Mouse (Mus musculus) layer of hippocampus, adult 18-20 months (tissue): ENCODE data around the gene Kcnj5. TPM values are rescaled to one million over a fixed set of nuclear protein-coding genes. Genes with fewer than 3 reads are reported as not detected.

ENCODE experiments used
- DNase-seq, 2 experiments: peaks; one replicate each; pipeline ENCODE4 v3.0.0; 2022; ENCODE audit warnings: low spot score in 2 of 2
- long read RNA-seq: library from polyadenylated mRNA; stranded (forward); transcript quantifications from one replicate; pipeline ENCODE4 v2.0.0, GENCODE M21; 2021
- total RNA-seq, 2 experiments: library from RNA; stranded (reverse); gene quantifications; 2 replicates each; pipeline ENCODE4 v1.2.3; 2021

Gene Kcnj5
- total RNA-seq = under 1 TPM; 0.23 to 0.25 TPM
- long read RNA-seq = 0 reads

DNA sequence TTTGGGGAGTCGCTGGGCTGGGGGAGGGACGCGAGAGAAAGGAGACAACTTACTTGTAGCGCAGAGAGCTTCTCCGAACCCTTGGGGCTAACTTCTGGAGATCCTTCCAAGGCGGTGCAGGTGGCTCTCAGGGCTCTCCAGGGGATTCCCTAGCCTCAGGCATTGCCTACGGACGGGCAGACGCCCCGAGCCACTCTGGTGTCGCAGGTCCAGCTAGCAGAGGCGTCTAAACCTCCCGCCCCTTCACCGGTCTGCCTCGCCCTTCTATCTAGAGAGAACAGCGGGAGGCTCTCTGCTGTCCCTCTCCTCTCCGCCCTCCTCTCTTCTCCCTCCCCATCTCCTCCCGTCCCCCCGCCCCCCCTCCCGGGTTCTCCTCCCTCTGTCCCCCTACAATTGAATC, at the start of gene Kcnj5:
TSS of gene Kcnj5 (minus strand) at position 300 of the 400 bp plus-strand sequence.
- no peak for DNase-seq

DNA sequence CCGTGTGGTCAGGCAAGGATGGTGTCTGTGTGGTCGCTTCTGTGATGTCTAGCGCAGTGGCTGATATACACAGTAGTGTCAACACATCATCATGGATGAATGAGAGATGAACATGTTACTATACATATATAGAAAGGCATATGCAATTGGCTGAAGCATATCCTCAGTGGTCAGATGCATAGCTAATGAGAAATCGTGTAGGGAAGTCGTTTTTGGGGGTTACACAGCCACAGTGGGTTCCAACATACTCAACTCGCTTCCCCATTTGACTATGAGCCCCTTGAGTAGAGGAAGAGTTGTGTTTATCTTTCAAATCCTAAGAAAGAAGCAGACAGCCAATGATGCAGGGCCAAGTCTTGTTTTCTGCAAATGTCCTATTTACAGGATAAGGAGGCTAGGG, 48.6 kb upstream of the Kcnj5 start:
- no peak for DNase-seq

DNA sequence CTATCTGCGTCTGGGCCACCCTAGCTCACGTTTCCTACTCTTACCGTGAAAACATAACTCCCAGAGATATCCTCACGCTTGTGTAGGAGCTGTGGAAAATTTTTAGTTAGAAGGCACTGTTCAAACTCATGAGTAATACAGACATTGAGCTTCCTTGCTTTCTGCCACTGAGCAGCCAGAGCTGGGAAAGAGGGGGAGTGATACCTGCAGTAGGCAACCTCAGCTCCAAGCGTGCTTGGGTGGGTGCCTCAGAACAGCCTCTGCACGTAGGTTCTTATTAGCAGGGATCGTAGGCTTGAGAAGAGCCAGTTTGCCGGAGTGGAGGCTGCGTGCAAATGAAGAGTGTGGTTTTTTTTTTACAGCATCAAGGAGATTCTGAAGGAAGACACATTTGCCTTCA, 47.6 kb upstream of the Kcnj5 start:
- no peak for DNase-seq

DNA sequence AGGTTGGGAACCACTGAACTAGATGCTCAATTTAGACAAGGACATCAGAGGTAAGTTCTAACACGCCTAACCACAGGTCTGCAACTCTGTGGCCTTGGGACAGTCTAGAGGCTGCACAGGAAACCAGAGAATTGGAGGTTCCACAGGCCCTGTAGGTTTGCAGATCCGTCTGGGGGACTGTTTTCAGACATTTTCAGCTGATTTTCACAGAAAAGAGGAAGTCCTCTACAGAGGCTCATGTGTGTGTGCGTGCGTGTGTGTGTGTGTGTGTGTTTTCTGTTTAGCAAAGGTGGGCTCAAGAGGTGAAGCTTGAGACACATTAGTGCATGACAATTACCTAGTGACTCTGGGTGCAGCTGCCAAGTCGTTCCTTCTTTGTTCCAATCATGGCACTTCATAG, 46.9 kb upstream of the Kcnj5 start:
- no peak for DNase-seq

DNA sequence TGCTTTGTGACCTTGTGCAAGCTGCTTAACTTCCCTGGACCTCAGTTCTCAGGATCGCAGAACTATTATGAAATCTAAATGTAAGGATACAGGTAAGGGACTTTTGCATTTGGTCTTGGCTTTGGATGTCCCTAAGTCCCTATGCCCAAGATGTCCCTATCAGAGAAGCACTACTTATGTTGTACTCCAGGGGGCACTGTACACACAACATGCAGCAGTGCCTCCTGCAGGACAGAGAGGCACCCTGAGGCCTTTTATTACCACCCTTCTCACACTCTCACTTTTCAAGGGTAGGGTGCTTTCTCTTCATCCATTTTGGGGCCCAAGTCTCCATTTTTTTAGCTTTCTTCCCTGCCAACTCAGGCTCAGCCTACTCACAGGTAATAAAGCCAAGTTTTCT, 44.0 kb upstream of the Kcnj5 start:
- no peak for DNase-seq

DNA sequence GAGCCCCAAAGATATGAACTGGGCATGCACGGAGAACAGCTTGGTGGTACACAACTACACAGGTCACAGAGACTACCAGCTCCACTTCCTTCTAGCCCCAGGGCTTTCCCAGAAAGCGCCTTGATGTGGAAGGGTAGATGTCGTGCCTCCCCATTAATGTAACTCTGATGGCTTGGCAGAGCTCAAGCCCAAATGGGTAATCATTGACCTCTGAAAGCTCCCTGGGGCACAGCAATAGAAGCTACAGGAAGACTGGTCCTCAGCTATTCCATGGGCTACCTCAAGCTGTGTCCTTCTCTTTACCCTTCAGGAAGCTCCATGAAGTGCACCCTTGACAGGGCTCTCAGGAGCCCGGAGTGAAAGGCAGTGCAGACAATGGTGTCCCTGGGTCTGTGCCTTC, 40.8 kb upstream of the Kcnj5 start:
- no peak for DNase-seq

DNA sequence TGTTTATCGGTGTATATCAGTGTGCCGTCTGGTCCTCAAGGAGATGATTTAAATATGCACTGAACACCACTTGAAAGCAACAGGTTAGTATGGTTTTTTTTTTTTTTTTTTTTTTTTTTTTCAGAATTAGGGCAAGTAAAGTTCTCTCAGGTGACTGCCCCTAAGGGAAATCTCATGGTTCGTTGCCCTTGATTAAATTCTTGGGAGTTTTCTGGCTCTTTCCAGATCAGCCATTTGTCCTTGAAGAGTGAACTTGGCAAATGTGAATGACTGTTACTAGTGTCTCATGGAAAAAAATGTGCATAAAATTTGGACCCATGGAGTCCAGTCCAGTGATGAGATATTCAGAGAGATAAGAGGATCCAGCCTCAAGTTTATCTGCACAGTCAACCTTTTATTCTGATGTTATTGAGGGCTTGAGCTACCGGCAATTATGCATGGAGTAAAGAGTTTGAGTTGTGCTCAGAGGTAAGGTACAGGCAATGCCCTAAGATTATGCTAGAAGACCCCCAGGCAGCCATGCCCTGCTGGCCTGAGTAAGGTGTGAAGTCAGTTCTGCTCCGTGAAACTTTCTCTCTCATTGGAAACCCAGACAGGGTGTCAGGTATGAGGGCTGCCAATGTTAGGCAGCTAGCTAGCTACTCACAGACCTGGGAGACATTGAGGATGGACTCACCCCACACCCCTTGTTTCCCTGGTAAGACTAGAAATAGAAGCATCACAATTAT, 32.9 kb upstream of the Kcnj5 start:
- no peak for DNase-seq

DNA sequence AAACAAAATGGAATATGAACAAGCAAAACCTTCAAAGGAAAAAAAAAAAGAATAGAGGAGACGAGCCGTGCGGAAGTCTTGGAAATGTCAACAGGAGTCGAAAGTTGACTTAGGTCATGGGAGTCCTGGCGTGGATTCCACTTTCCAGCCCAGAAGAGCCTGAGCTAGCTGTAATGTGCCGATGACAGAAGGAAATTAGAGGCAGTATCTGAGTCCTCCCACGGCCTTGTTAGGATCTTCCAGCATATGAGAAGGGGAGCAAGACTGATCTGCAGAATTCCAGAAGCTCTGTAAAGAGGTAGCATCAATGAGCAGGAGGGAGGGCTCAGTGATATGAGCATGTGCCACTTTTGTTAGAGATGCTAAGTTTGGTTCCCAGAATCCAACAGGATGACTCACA, 31.9 kb upstream of the Kcnj5 start:
- DNase-seq = no peak

DNA sequence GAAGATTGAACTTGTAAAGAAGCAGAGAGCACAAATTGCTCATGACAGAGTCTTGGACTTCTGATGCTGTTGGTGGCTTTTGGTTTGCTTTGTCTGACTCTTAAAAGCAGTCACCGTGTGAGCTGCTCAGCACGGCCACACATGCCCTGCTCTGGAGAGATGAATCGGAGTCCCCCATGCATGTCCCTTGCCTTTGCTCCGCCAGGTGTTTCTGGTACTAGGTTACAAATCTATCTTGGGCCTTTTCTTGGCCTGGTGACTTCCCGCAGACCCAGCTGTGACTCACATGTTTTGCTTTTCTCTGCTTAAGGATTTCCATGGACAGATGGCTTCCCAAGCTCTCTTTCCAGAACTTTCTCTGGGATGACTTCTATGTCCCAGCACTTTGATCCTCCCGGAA, 29.5 kb upstream of the Kcnj5 start:
- DNase-seq = no peak

DNA sequence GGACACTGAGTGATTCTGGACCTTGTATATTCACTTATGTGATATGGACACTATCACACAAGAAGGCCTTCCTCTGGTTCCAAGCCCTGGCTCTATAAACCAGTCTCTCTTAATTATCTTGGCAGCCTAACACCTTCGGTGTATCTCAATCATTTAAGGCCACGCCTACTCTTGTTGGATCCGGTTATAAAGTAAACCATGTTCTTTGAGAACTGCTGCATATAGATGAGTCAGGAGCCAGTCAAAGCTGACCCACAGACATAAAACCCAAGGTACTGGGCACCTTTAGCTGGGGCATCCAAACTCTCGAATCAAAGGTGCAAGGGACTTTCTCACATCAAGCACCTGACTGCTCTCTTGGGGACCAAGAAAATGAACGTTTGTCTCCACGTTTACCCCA, 28.1 kb upstream of the Kcnj5 start, which contains the start of gene Kcnj1:
TSS of gene Kcnj1 (plus strand) at position 292 of the 400 bp plus-strand sequence.
- DNase-seq = no peak

DNA sequence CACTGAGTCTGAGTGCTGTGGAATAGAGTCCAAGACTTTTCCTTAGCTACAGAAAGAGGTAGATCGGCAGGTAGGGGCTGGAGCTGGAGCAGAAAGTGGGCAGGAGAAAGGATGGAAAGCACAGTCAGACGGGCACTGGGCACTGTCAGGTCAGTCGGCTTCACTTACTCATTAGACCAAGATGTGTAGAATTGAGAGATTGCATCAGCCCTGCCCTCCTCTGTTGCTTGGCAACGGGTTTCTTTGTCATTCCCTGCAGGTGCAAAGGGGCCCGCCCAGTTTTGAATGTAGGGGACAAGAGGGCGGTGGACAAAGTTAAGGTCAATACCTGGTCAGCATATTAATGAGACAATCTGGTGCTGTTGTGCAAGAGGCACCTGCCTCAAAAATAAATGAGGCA, 25.2 kb upstream of the Kcnj5 start:
- no peak for DNase-seq

DNA sequence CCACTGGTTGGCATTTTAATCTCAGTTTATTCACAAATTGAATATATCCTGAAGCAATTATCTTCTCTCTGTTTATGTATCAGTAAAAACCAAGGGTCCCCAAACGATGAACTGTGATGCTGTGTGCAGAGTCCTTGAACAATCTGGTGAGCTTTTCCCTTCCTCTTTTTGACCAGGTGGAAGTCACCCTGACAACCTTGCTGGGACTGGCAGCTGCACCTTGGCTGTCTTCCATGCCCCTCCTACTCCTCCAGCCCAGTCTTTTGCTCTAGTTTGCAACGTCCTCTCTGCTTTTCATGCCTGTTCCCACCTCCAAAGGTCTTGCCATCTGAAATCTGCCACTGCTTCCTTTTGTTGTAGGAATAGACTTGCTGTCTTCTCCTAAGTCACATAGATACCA, 24.7 kb upstream of the Kcnj5 start:
- no peak for DNase-seq

DNA sequence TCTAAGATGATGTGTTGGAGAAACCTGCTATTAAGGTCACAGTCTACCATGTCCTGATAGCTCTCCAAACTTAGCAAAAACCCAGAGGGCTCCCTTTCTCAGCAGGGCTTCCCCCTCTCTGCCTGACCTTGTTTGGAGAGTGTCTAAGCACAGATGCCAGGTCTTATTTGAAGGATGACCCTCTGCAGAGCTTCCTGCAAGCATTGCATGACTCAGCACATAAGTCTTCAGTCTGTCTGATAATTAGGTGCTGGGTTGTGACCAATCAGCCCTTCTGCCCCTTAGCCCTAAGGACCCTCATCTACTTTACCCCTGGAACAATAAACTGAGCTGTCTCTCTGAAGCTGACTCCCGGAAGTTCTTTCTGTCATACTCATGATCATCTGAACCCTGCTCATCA, 16.6 kb upstream of the Kcnj5 start:
- DNase-seq = no peak

DNA sequence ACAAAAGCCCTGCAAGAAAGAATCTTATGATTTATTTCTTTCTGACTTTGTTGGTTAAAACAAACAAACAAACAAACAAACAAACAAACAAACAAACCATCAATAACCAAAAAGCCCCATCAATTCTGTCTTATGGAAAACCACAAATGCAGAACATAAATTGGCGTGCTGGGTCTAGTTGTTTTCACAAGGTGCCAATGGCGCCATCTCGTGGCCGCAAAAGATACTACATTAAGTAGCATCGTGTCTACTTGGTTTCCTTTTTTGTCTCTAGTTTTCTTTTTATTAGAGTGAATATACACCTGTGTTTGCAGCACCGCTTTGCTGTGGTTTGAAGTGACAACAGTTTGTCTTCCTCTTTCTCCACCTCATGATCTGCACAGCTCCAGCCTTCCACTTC, 6.2 kb upstream of the Kcnj5 start:
- peak; percentile 51 to 89 for DNase-seq

DNA sequence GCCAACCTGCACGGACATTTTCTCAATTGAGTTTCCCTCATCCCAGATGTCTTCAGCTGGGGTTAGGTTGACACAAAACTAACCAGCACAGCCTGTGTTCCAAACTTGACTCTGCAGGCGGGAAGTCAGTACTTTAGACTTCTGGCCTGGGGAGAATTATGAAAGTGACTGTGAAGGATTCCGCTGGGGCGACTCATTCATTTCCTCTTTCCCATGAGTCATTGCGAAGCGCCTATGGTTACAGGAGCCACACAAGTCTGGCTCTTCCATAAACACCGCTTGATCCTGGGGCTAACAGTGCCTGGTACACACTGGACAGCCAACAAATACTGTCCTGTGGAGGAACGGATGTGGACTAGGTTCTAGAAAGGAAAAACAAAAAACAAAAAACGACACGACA, 5.2 kb upstream of the Kcnj5 start:
- no peak for DNase-seq

DNA sequence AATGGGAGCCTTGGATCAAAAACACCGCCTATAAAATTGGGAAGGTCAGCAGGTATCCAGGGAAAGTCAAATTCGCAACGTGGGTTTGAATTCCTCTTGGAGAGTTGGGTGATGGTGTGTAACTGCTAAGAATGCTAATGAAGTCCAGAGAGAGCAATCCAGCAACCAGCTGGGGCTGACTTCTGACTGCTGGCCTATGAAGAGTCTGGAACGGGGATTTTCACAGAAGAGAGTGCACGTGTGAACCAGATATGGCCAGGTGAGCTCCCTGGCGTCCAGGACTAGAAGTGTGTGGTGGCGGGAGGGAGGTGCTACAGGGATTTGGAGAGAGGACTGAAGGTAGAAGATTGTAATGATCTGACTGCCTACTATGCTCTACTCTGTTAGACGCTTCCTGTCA, 3.9 kb upstream of the Kcnj5 start:
- no peak for DNase-seq

DNA sequence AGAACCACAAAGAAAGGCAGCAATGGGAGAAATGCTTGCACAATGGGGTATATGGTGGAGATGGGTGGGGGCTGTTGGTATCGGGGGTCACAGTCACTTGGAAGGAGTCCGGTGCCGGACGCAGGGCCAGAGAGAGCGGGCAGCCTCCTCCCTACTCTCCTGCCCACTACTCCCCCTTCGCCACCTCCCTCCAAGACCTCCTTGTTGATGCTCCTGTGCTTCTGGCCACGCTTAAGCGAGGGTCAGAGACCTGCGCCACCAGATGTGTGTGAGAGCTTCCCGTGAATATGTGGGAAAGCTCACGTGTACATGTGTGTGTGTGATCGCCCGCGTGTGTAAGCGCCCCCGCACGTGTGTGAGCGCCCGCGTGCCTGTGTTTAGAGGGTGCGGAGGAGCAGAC, 339 bp upstream of the Kcnj5 start:
- no peak for DNase-seq

DNA sequence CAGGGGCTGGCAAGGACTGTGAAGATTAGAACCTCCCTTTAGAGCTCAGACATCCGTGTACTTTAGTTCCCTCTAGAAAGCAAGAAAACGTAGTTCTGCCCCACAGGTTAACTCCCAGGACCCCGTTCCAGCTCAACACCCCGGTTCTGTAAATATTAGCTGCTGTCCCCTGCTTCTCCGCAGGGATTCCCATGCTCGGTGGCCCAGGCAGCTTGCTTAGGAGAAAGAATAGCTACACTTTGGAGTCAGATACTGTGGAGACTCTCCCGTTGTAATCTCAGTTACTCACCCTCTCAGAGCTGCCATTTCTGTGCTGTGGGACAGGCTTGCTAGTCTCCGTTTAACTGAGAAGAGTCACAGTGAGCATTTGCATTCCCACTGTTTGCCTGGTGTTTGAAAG, 1.2 kb downstream of the Kcnj5 start:
- no peak for DNase-seq

DNA sequence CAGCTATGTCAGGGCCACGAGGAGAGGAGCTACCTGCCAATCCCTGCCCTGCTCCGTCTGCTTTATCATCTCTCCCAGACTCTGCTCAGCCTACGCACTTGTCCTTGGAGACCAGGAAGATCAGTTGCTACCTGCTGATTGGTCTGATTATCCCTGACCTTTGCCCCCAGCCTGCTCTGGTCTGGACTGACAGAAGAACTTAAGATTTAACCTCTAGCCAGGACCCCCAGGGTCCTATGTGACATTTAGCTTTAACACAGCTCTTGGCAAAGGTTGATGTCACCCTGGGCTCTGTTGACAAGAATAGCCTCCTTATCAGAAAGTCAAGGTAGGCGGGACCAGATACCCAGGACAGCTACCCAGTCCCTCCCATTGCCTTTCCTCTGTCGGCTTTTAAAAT, 3.3 kb downstream of the Kcnj5 start:
- DNase-seq = no peak

DNA sequence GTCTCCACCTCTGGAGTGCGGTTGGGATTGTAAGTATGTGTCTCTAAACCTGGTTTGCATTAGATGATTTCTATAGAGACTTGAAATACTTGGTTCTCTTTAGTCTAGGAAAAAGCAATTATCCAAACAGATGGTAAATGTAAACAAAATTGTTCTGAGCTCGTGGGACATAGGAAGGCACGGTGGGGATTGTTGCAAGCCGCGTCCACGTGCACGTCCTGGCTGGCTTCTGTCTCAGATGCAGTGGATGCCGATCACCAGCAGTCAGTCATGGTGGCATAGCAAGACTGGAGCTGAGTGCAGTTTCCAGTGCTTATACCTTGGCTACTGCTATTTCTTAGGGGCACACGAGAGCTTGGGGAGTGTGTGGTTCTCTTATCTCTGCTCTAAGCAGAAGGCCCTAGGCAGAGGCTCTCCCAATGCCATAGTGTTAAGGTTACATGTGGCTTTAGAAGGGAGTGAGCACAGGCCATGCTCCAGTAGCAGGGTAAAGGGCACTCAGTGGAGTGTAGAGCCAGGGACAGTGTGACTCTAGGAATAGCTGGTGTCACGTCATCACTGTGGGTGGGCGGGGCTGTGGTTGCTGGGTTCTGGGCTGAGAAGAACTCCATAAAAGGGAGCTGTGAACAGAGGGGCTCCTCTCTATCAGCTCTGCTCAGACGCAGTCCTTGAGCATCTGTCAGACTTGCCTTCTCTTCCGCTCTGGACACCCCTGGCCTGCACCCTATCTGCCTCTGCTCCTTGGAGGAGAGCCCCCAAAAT, 8.6 kb downstream of the Kcnj5 start:
- DNase-seq = no peak

DNA sequence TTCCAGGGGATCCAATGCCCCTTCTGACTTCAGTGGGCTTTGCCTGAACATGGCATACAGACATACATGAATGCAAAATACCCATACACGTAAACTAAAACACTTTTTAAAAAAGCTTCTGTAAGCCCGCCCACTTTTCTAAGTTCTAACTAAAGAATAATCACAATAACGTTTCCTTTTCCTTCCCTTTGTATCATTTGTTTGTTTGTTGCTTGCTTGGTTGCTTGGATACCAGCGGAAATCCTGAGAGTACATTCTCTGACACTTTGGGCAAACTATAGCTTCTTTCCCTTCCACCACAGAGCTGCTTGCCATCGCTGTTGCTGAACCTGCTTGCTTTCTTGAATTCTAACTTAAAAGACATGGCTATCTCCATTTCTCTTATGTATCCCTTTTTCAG, 13.0 kb downstream of the Kcnj5 start:
- DNase-seq = no peak

DNA sequence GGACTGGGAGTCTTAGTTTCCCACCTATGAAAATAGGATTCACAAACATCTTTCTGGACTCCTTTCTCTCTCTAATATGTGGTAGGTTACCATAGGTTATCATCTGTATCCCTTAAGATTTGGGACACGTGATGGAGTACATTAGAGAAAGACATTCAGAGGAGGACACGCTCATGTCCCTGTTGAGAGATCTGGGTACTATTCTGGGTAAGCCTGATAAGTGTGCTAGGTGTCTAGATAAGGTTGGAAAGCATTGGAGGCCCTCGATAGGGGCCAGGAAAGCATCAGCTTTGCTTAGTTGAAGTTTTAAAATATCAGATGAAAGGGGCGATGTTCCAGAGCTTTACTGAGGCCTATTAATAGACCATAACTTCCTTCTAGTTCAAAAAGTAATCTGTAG, 15.4 kb downstream of the Kcnj5 start:
- no peak for DNase-seq

DNA sequence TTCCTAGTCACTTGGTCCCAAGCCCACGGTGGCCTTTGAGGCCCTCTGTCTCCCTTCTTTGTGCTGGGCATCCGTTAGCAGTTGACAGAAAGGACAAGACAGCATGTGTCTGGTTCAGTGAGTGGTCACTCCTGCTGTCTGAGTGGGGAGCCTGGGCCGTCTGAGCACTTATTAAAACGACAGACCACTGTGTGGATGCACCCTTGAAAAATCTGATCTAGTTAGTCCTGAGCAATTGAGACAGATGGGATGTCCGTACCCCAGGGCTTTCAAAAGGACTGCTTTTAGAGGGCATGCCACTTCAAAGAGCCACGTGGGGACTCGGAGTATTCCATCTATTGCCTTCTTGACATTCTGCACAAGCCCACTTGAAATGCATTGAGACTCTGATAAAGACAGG, 20.5 kb downstream of the Kcnj5 start:
- no peak for DNase-seq
